Mouse (Mus musculus): ENCODE data around the gene Mdfic. TPM values are rescaled to one million over a fixed set of nuclear protein-coding genes. Genes with fewer than 3 reads are reported as not detected.
A peak's percentile ranks its signal among the peaks of the same experiment; 100 is the strongest.

The Mdfic gene
- polyA plus RNA-seq, 1 experiment from 2014 or later: 2.5 TPM

DNA sequence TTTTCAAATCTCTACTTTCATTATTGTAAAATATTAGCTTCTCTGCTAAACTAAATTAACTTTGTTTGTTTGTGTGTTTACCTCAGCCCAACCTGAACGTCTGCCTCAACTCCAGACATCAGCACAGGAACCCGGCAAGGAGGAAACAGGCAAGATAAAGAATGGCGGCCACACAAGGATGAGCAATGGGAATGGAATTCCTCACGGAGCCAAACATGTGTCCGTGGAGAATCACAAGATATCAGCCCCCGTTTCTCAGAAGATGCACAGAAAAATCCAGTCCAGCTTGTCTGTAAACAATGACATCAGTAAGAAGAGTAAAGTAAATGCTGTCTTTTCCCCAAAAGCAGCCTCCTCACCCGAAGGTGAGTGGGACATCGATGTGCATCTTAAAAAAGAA lies 49.7 kb downstream of the Mdfic start:
- no peak overlapping the region for H3K9ac ChIP-seq
- no peaks in the 10 kb centered on the region for H3K4me1 ChIP-seq (replicated peaks; ENCODE audit: control insufficient read depth, insufficient read depth, low read length)
- DNase-seq (ENCODE audit: low spot score) (no peak), ATAC-seq (ENCODE audit: low FRiP score) (no peak)
- H3K27me3 ChIP-seq (ENCODE audit: control insufficient read depth, insufficient read depth, low read length): no peaks in the 10 kb centered on the region
- H3K4me3 ChIP-seq (replicated peaks; ENCODE audit: low read length): no peak overlapping the region
- no peak overlapping the region for H3K27ac ChIP-seq
- no peaks in the 10 kb centered on the region for H3K9me3 ChIP-seq (ENCODE audit: control insufficient read depth, low read length)
- no peaks in the 10 kb centered on the region; the same call in 1 of the 2 replicates for H3K36me3 ChIP-seq (replicated peaks; ENCODE audit: control insufficient read depth, insufficient read depth)
- H3K4me2 ChIP-seq (replicated peaks): no peak overlapping the region
- WGBS: 74% methylated on average over 8 of the region's 8 CpGs

GRCm38 (mm10) chr6:15777070-15777469 lies 56.6 kb downstream of the Mdfic start:
- no peak overlapping the region for H3K9ac ChIP-seq
- H3K27ac ChIP-seq: no peak overlapping the region
- whole genome bisulfite sequencing: 88% methylated on average over 3 of the region's 3 CpGs
- H3K4me2 ChIP-seq (replicated peaks): no peak overlapping the region
- no peaks in the 10 kb centered on the region for H3K4me1 ChIP-seq (replicated peaks; ENCODE audit: control insufficient read depth, insufficient read depth, low read length)
- DNase-seq (ENCODE audit: low spot score) (no peak), ATAC-seq (ENCODE audit: low FRiP score) (no peak)
- H3K27me3 ChIP-seq (ENCODE audit: control insufficient read depth, insufficient read depth, low read length): no peaks in the 10 kb centered on the region
- no peak overlapping the region for H3K4me3 ChIP-seq (replicated peaks; ENCODE audit: low read length)
- H3K9me3 ChIP-seq (ENCODE audit: control insufficient read depth, low read length): no peaks in the 10 kb centered on the region
- no peaks in the 10 kb centered on the region for H3K36me3 ChIP-seq (replicated peaks; ENCODE audit: control insufficient read depth, insufficient read depth)

DNA sequence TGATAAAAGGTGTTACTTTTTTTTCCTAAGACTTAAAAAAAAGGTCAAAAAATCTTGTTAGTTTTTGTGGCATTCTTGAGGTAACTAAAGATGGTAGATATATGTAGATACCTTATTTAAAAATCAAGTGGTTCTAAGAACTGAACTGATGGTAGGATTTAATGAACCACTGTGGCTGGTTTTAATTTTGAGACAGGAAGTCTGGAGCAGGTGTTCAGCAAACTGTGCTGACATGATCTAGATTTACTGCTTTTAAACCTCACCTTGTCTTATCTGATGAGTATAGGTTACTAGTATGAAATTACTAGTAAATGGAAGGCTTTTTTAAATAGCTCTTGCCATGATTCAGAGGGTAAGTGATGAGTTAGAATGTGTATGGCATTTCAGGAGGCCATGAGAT lies 59.7 kb downstream of the Mdfic start:
- H3K27ac ChIP-seq: no peak overlapping the region
- H3K4me2 ChIP-seq (replicated peaks): no peak overlapping the region
- DNase-seq (ENCODE audit: low spot score) (no peak), ATAC-seq (ENCODE audit: low FRiP score) (no peak)
- H3K9me3 ChIP-seq (ENCODE audit: control insufficient read depth, low read length): no peaks in the 10 kb centered on the region
- H3K9ac ChIP-seq: no peak overlapping the region
- no peaks in the 10 kb centered on the region for H3K36me3 ChIP-seq (replicated peaks; ENCODE audit: control insufficient read depth, insufficient read depth)
- no peaks in the 10 kb centered on the region for H3K4me1 ChIP-seq (replicated peaks; ENCODE audit: control insufficient read depth, insufficient read depth, low read length)
- no peaks in the 10 kb centered on the region for H3K27me3 ChIP-seq (ENCODE audit: control insufficient read depth, insufficient read depth, low read length)
- no peak overlapping the region for H3K4me3 ChIP-seq (replicated peaks; ENCODE audit: low read length)

DNA sequence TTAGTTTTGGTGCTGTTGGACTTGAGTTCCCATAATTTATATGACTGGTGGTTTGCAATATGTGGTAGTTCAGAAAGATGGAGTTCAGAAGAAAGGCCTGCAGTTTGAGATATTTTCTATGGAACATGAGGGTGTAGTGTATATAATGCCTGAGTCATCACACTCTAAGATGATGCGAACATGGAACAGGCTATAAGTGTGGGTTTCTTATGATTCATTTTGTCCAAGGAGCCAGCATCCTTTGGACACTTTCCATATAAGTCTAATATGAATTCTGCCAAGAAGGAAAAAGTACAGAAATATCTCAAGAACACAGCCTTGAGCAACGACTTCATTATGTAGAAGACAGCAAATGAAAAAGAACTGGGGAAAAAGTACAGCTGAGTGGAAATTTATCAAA lies 60.2 kb downstream of the Mdfic start:
- no peak for ATAC-seq (ENCODE audit: low FRiP score)
- 93% methylated on average over 2 of the region's 2 CpGs for WGBS
- Histone ChIP-seq H3K4me2 (replicated peaks) (no peak overlapping the region), H3K36me3 (replicated peaks; ENCODE audit: control insufficient read depth, insufficient read depth) (no peaks in the 10 kb centered on the region), H3K27me3 (ENCODE audit: control insufficient read depth, insufficient read depth, low read length) (no peaks in the 10 kb centered on the region), H3K4me3 (replicated peaks; ENCODE audit: low read length) (no peak overlapping the region), H3K4me1 (replicated peaks; ENCODE audit: control insufficient read depth, insufficient read depth, low read length) (no peaks in the 10 kb centered on the region), H3K27ac (no peak overlapping the region), H3K9ac (no peak overlapping the region), H3K9me3 (ENCODE audit: control insufficient read depth, low read length) (no peaks in the 10 kb centered on the region)
- no peak for DNase-seq (ENCODE audit: low spot score)

- 22% methylated on average over 16 of the region's 16 CpGs for WGBS
- no peak overlapping the region for H3K27ac ChIP-seq
These were observed 69.4 kb downstream of the Mdfic start for GRCm38 (mm10) chr6:15789523-15790500.

GRCm38 (mm10) chr6:15792680-15793601 lies 72.5 kb downstream of the Mdfic start:
- H3K4me3 ChIP-seq (replicated peaks; ENCODE audit: low read length): no peak overlapping the region
- WGBS: 80% methylated on average over 12 of the region's 12 CpGs
- ATAC-seq (ENCODE audit: low FRiP score) (no peak), DNase-seq (ENCODE audit: low spot score) (no peak)
- peaks cover 10% of the 10 kb centered on the region for H3K4me1 ChIP-seq (replicated peaks; ENCODE audit: control insufficient read depth, insufficient read depth, low read length)
- no peak overlapping the region for H3K27ac ChIP-seq
- no peak overlapping the region for H3K9ac ChIP-seq
- H3K4me2 ChIP-seq (replicated peaks): no peak overlapping the region
- H3K27me3 ChIP-seq (ENCODE audit: control insufficient read depth, insufficient read depth, low read length): no peaks in the 10 kb centered on the region
- H3K36me3 ChIP-seq (replicated peaks; ENCODE audit: control insufficient read depth, insufficient read depth): no peaks in the 10 kb centered on the region
- no peaks in the 10 kb centered on the region for H3K9me3 ChIP-seq (ENCODE audit: control insufficient read depth, low read length)

More at GRCm38 (mm10) chr6:15789523-15790500, 69.4 kb downstream of the Mdfic start:
- Histone ChIP-seq H3K9ac (no peak overlapping the region), H3K4me2 (replicated peaks) (peak overlapping the region; percentile 33), H3K36me3 (replicated peaks; ENCODE audit: control insufficient read depth, insufficient read depth) (no peaks in the 10 kb centered on the region), H3K4me3 (replicated peaks; ENCODE audit: low read length) (no peak overlapping the region), H3K4me1 (replicated peaks; ENCODE audit: control insufficient read depth, insufficient read depth, low read length) (peaks cover 10% of the 10 kb centered on the region), H3K27me3 (ENCODE audit: control insufficient read depth, insufficient read depth, low read length) (no peaks in the 10 kb centered on the region), H3K9me3 (ENCODE audit: control insufficient read depth, low read length) (no peaks in the 10 kb centered on the region)
- ATAC-seq (ENCODE audit: low FRiP score) (peak; percentile 71), DNase-seq (ENCODE audit: low spot score) (no peak)

GRCm38 (mm10) chr6:15793602-15794345 lies 73.3 kb downstream of the Mdfic start:
- Histone ChIP-seq H3K27ac (no peak overlapping the region), H3K4me2 (replicated peaks) (no peak overlapping the region), H3K4me3 (replicated peaks; ENCODE audit: low read length) (no peak overlapping the region), H3K27me3 (ENCODE audit: control insufficient read depth, insufficient read depth, low read length) (no peaks in the 10 kb centered on the region), H3K9ac (no peak overlapping the region), H3K9me3 (ENCODE audit: control insufficient read depth, low read length) (no peaks in the 10 kb centered on the region), H3K4me1 (replicated peaks; ENCODE audit: control insufficient read depth, insufficient read depth, low read length) (peaks cover 10% of the 10 kb centered on the region), H3K36me3 (replicated peaks; ENCODE audit: control insufficient read depth, insufficient read depth) (no peaks in the 10 kb centered on the region)
- 84% methylated on average over 8 of the region's 8 CpGs for WGBS
- ATAC-seq (ENCODE audit: low FRiP score) (no peak), DNase-seq (ENCODE audit: low spot score) (no peak)

DNA sequence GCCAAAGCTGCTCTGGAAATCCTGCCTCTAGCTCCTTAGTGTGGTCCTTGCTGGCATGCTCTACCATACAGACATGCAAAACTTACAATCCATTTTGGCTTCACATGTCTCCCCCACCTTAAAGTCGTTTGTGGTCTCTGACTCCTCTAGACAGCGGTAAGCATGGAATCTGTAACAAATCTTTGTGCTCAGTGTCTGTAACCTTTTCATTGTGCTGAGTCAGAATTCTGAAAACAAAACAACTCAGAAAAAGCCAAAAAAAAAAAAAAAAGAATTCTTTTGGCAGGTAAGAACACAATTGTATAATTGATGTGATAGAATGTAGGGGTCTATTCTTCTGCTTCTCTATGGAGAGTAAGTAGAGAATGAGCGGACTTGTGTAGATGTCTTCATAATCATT lies 74.3 kb downstream of the Mdfic start:
- Histone ChIP-seq H3K27me3 (ENCODE audit: control insufficient read depth, insufficient read depth, low read length) (no peaks in the 10 kb centered on the region), H3K9me3 (ENCODE audit: control insufficient read depth, low read length) (no peaks in the 10 kb centered on the region), H3K4me3 (replicated peaks; ENCODE audit: low read length) (no peak overlapping the region), H3K9ac (no peak overlapping the region), H3K27ac (no peak overlapping the region), H3K36me3 (replicated peaks; ENCODE audit: control insufficient read depth, insufficient read depth) (no peaks in the 10 kb centered on the region), H3K4me2 (replicated peaks) (no peak overlapping the region), H3K4me1 (replicated peaks; ENCODE audit: control insufficient read depth, insufficient read depth, low read length) (peaks cover 2% of the 10 kb centered on the region)
- no peak for DNase-seq (ENCODE audit: low spot score)
- 86% methylated on average over 3 of the region's 3 CpGs for WGBS
- no peak for ATAC-seq (ENCODE audit: low FRiP score)
